Mouse (Mus musculus): Measurements from ENCODE around the gene Plxdc1. TPM values are rescaled to one million over a fixed set of nuclear protein-coding genes. Genes with fewer than 3 reads are reported as not detected.

The Plxdc1 gene
- polyA plus RNA-seq, 1 experiment from 2014 or later = 0.11 TPM

DNA sequence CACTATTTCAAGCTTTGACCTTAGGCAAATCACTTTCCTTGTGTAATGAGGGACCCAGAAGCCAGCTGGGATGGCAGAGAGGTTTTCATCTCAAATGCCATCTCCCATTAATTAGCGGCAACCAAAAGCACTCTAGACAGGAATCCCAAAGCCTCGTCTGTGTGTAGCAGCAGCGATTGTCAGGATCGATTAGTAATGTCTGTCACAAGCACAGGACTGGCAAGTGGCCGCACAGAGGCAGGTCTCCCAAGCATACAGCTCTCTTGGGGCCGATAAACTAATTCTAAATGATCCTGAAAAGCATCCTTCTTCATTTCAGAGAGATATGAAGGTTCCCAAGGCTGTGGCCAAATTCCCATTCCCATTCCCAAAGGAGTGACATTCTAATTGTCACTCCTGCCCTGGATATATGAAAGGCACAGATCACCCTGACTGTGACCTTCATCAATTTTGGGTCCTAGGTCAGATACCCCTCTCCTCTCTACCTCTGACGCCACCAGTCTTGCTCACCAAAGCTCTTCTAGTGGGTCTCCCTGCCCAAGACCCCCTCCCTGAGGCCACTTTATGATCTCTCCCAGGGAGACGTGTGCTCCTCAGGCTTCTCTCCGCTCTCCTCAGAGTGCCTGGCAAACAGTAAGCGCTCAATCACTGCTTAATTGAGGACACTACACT, 6.3 kb downstream of the Plxdc1 start:
- WGBS = 73% methylated on average over 10 of the region's 10 CpGs
- H3K4me3 ChIP-seq = no peak overlapping the region

DNA sequence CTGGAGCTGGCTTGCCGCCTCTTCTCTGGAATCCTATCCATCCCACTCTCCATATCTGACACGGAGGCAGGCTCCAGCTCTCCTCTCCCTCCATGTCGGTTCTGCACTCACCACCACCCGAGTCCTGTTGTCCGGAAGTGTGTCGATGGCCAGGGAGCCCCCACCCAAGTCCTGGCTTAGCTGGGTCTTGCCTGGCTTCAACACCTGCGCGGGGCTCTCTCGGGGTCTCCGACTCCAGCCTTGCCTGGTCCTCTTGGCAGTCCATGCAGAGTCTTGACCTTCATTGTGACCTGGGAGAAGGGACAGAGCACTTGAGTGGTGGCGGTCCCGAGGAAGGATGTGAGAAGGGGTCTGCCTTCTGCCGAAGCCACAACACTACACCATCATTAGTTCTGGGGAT, 7.9 kb downstream of the Plxdc1 start:
- no peak for DNase-seq (ENCODE audit: extremely low spot score, low spot score)
- no peak overlapping the region for H3K27ac ChIP-seq
- H3K4me1 ChIP-seq = peaks cover 28% of the 10 kb centered on the region
- no peak overlapping the region for H3K4me3 ChIP-seq
- no peaks in the 10 kb centered on the region for H3K9me3 ChIP-seq
- H3K27me3 ChIP-seq (ENCODE audit: poor library complexity, severe bottlenecking) = peaks cover 22% of the 10 kb centered on the region
- 90% methylated on average over 13 of the region's 13 CpGs for WGBS
- no peaks in the 10 kb centered on the region for H3K36me3 ChIP-seq (replicated peaks)

More for the DNA sequence above, 6.3 kb downstream of the Plxdc1 start:
- peaks cover 37% of the 10 kb centered on the region for H3K27me3 ChIP-seq (ENCODE audit: poor library complexity, severe bottlenecking)
- DNase-seq (ENCODE audit: extremely low spot score, low spot score) = no peak
- peaks cover 25% of the 10 kb centered on the region for H3K4me1 ChIP-seq
- H3K36me3 ChIP-seq (replicated peaks) = no peaks in the 10 kb centered on the region
- H3K9me3 ChIP-seq = no peaks in the 10 kb centered on the region
- 0 out of 2 replicates have a peak overlapping the region, but pooled peaks have one; percentile 48 for H3K27ac ChIP-seq

DNA sequence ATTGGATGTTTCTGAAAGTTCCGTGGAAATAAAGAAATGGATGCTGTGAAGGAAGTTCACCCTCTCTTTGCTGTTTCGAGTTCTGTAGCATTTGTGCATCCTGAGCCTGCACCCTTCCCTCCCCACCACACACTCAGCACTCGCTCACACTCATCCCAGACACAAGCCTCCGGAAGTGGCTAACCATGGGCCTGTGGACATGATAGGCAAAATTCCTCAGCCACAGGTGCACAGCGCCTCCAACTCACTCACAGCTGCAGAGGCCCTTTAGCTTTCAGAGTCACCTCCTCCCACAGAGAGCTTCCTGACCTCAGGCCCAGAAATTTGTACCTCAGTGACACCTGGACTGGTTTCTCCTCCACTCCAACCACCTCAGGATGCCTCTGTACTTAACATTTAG, 8.4 kb downstream of the Plxdc1 start:
- no peak for DNase-seq (ENCODE audit: extremely low spot score, low spot score)
- Histone ChIP-seq H3K27me3 (ENCODE audit: poor library complexity, severe bottlenecking) (peaks cover 16% of the 10 kb centered on the region; the same call in 1 of the 2 replicates), H3K27ac (no peak overlapping the region), H3K4me1 (peaks cover 28% of the 10 kb centered on the region), H3K36me3 (replicated peaks) (no peaks in the 10 kb centered on the region), H3K9me3 (no peaks in the 10 kb centered on the region), H3K4me3 (no peak overlapping the region)
- 83% methylated on average over 5 of the region's 5 CpGs for WGBS

- no peaks in the 10 kb centered on the region for H3K9me3 ChIP-seq
- no peaks in the 10 kb centered on the region for H3K27me3 ChIP-seq (ENCODE audit: poor library complexity, severe bottlenecking)
- no peak for DNase-seq (ENCODE audit: extremely low spot score, low spot score)
- peaks cover 12% of the 10 kb centered on the region for H3K4me1 ChIP-seq
- no peak overlapping the region for H3K4me3 ChIP-seq
- 87% methylated on average over 5 of the region's 5 CpGs for WGBS
- no peaks in the 10 kb centered on the region for H3K36me3 ChIP-seq (replicated peaks)
- peak overlapping the region; percentile 36; the same call in 1 of the 2 replicates for H3K27ac ChIP-seq
Measured at GRCm38 (mm10) chr11:97974746-97975145, 11.5 kb downstream of the Plxdc1 start.

GRCm38 (mm10) chr11:97974141-97974540, 12.1 kb downstream of the Plxdc1 start:
- H3K36me3 ChIP-seq (replicated peaks) = no peaks in the 10 kb centered on the region
- 91% methylated on average over 5 of the region's 5 CpGs for WGBS
- no peaks in the 10 kb centered on the region for H3K9me3 ChIP-seq
- peaks cover 12% of the 10 kb centered on the region for H3K4me1 ChIP-seq
- H3K27ac ChIP-seq = no peak overlapping the region
- no peaks in the 10 kb centered on the region for H3K27me3 ChIP-seq (ENCODE audit: poor library complexity, severe bottlenecking)
- no peak overlapping the region for H3K4me3 ChIP-seq
- DNase-seq (ENCODE audit: extremely low spot score, low spot score) = no peak

GRCm38 (mm10) chr11:97972434-97972833, 13.8 kb downstream of the Plxdc1 start:
- Histone ChIP-seq H3K36me3 (replicated peaks) (no peaks in the 10 kb centered on the region), H3K9me3 (no peaks in the 10 kb centered on the region), H3K27me3 (ENCODE audit: poor library complexity, severe bottlenecking) (0 out of 2 replicates have a peak, but pooled peaks cover 4% of the 10 kb centered on the region), H3K4me3 (no peak overlapping the region), H3K27ac (no peak overlapping the region), H3K4me1 (peaks cover 12% of the 10 kb centered on the region)
- no peak for DNase-seq (ENCODE audit: extremely low spot score, low spot score)
- 68% methylated on average over 2 of the region's 2 CpGs for WGBS

GRCm38 (mm10) chr11:97971232-97971631, 15.0 kb downstream of the Plxdc1 start:
- H3K27me3 ChIP-seq (ENCODE audit: poor library complexity, severe bottlenecking) = 0 out of 2 replicates have a peak, but pooled peaks cover 4% of the 10 kb centered on the region
- H3K4me3 ChIP-seq = no peak overlapping the region
- peaks cover 20% of the 10 kb centered on the region for H3K4me1 ChIP-seq
- no peak for DNase-seq (ENCODE audit: extremely low spot score, low spot score)
- 50% methylated on average over 7 of the region's 7 CpGs for WGBS
- H3K9me3 ChIP-seq = no peaks in the 10 kb centered on the region
- H3K36me3 ChIP-seq (replicated peaks) = no peaks in the 10 kb centered on the region
- no peak overlapping the region for H3K27ac ChIP-seq

GRCm38 (mm10) chr11:97970771-97971170, 15.5 kb downstream of the Plxdc1 start:
- Histone ChIP-seq H3K27ac (no peak overlapping the region), H3K36me3 (replicated peaks) (no peaks in the 10 kb centered on the region), H3K9me3 (no peaks in the 10 kb centered on the region), H3K4me3 (no peak overlapping the region), H3K4me1 (peaks cover 19% of the 10 kb centered on the region), H3K27me3 (ENCODE audit: poor library complexity, severe bottlenecking) (0 out of 2 replicates have a peak, but pooled peaks cover 4% of the 10 kb centered on the region)
- 86% methylated on average over 7 of the region's 7 CpGs for WGBS
- DNase-seq (ENCODE audit: extremely low spot score, low spot score) = no peak

DNA sequence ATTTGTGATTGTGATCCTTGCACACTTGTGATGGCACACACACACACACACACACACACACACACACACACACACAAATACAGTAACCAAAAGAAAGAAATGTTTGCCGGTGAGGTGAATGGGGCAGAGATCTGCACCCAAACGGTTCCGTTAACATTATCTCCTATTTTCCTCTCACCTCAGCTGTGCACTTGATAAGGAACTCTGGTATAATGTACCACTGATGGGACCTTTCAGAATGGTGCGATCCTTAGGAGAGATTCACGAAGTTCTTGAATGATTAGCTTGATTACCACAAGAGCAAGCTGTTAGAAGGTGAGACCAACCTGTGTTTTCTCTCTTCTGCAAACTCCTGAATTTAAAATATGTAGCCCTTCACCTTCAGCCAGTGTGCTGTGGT, 17.9 kb downstream of the Plxdc1 start:
- H3K27me3 ChIP-seq (ENCODE audit: poor library complexity, severe bottlenecking) = 0 out of 2 replicates have a peak, but pooled peaks cover 4% of the 10 kb centered on the region
- WGBS = 87% methylated on average over 5 of the region's 5 CpGs

DNA sequence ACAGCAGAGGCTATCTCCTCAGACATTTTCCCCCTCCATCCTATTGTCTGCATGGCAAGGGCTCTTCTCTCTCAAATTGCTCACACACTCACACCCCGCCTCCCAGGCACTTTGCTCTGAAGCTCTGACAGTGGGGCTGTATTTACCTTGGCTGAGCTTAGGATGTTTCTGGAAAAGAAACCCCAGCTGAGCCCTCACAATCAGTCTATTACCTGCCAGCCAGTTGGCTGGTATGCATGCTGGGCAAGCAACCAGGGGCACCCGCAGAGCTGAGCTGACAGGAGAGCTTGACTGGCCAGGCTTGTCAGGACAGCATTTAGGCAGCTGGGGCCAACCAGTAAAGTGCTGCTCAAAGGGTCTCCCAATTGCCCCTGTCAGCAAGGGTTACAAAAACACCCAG, 19.1 kb downstream of the Plxdc1 start:
- DNase-seq (ENCODE audit: extremely low spot score, low spot score) = no peak
- Histone ChIP-seq H3K27ac (no peak overlapping the region), H3K9me3 (no peaks in the 10 kb centered on the region), H3K4me1 (peaks cover 8% of the 10 kb centered on the region; the same call in 1 of the 2 replicates), H3K27me3 (ENCODE audit: poor library complexity, severe bottlenecking) (0 out of 2 replicates have a peak, but pooled peaks cover 4% of the 10 kb centered on the region), H3K4me3 (no peak overlapping the region), H3K36me3 (replicated peaks) (no peaks in the 10 kb centered on the region)
- WGBS = 44% methylated on average over 2 of the region's 2 CpGs

More for the DNA sequence above, 17.9 kb downstream of the Plxdc1 start:
- DNase-seq (ENCODE audit: extremely low spot score, low spot score) = no peak
- Histone ChIP-seq H3K27ac (no peak overlapping the region), H3K4me3 (no peak overlapping the region), H3K9me3 (no peaks in the 10 kb centered on the region), H3K4me1 (peaks cover 8% of the 10 kb centered on the region; the same call in 1 of the 2 replicates), H3K36me3 (replicated peaks) (no peaks in the 10 kb centered on the region)

DNA sequence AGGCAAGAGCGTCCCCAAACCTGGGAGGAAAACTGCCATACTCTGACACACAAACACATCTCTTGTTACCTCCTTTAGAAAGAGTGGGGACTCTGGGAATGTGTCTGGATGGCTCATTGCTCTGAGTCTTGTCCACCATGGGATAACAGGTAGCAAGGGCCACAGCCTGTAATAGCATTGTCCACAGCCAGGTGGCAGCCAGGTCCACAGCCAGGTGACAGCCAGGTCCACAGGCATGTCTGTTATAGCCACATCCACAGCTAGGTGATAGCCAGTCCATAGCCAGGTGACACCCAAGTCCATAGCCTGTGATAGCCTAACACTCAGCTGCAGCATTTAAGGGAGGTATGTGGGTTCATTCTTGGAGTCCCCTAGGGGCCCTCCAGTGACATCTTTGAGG, 25.3 kb downstream of the Plxdc1 start:
- no peak for DNase-seq (ENCODE audit: extremely low spot score, low spot score)
- Histone ChIP-seq H3K27ac (no peak overlapping the region), H3K9me3 (no peaks in the 10 kb centered on the region), H3K4me3 (no peak overlapping the region), H3K36me3 (replicated peaks) (no peaks in the 10 kb centered on the region), H3K4me1 (peaks cover 19% of the 10 kb centered on the region), H3K27me3 (ENCODE audit: poor library complexity, severe bottlenecking) (no peaks in the 10 kb centered on the region)
- 89% methylated on average over 1 of the region's 1 CpGs for WGBS

- Histone ChIP-seq H3K36me3 (replicated peaks) (no peaks in the 10 kb centered on the region), H3K27ac (peak overlapping the region; percentile 71), H3K9me3 (no peaks in the 10 kb centered on the region), H3K4me1 (peaks cover 29% of the 10 kb centered on the region), H3K27me3 (ENCODE audit: poor library complexity, severe bottlenecking) (no peaks in the 10 kb centered on the region), H3K4me3 (no peak overlapping the region)
- 59% methylated on average over 5 of the region's 5 CpGs for WGBS
- DNase-seq (ENCODE audit: extremely low spot score, low spot score) = no peak
Measured at GRCm38 (mm10) chr11:97959300-97959680, 27.0 kb downstream of the Plxdc1 start.

GRCm38 (mm10) chr11:97958641-97959299, 27.5 kb downstream of the Plxdc1 start:
- Histone ChIP-seq H3K4me3 (no peak overlapping the region), H3K27ac (peak overlapping the region; percentile 71), H3K36me3 (replicated peaks) (no peaks in the 10 kb centered on the region), H3K27me3 (ENCODE audit: poor library complexity, severe bottlenecking) (no peaks in the 10 kb centered on the region), H3K9me3 (no peaks in the 10 kb centered on the region), H3K4me1 (peaks cover 30% of the 10 kb centered on the region)
- no peak for DNase-seq (ENCODE audit: extremely low spot score, low spot score)
- 84% methylated on average over 7 of the region's 7 CpGs for WGBS

All from forebrain, embryonic 10.5 days (tissue).